Comparison of ENCODE assay signal across 20 mouse cellular contexts in the genomic region with DNA sequence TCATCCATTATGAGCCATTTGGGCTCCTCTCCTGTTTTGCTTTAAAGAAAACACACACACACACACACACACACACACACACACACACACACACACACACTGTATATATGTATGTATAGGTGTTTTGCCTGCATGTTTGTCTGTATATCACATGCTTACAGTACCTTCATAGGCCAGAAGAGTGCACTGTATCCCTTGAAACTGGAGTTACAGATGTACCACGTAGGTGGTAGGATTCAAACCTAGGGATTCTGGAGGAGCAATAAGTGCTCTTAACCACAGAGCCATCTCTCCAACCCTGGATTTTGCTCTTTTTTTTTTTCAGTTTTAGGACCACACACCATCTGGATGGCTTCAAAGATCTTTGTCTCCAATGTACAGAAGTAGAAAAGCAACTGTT.
DNase-seq lines count a peak whose midpoint lies in the region; ATAC-seq and TF ChIP-seq lines count a peak whose summit lies in the region.
"Had no signal": no experiment of that assay in that cellular context is flagged by ENCODE, and none has a peak within 500 bp of the region (broad histone marks: within the 10 kb centered on the region; RNA-seq: fewer than 3 reads in every experiment).

No protein-coding gene starts in this region.

- H3K36me3 ChIP-seq in kidney, postnatal 0 days (ENCODE audit: insufficient read depth, low read length): no peaks in the 10 kb centered on the region
- no peaks in the 10 kb centered on the region for H3K36me3 ChIP-seq in midbrain, embryonic 14.5 days (ENCODE audit: control insufficient read depth, insufficient read depth, low read length)
- no peaks in the 10 kb centered on the region for H3K36me3 ChIP-seq in midbrain, embryonic 15.5 days (replicated peaks)
- H3K36me3 ChIP-seq in stomach, postnatal 0 days (ENCODE audit: control insufficient read depth, insufficient read depth, low read length): no peaks in the 10 kb centered on the region
- H3K36me3 ChIP-seq: embryonic facial prominence, embryonic 12.5 days; kidney, embryonic 15.5 days had no signal

- WGBS in kidney, postnatal 0 days: 33% methylated on average over 1 of the region's 1 CpGs
- 37% methylated on average over 1 of the region's 1 CpGs for WGBS in midbrain, embryonic 14.5 days
- WGBS in midbrain, embryonic 15.5 days: 35% methylated on average over 1 of the region's 1 CpGs
- WGBS in stomach, postnatal 0 days: 37% methylated on average over 1 of the region's 1 CpGs

- peak; percentile 54; the same call in 1 of the 2 replicates for TF ChIP-seq CTCF in kidney, postnatal 0 days (IDR thresholded peaks at IDR 0.05; ENCODE audit: low read depth)
- peak; percentile 51 for TF ChIP-seq CTCF in stomach, postnatal 0 days (IDR thresholded peaks at IDR 0.05; ENCODE audit: low read depth)

- H3K4me1 ChIP-seq in kidney, postnatal 0 days (replicated peaks; ENCODE audit: insufficient read depth, low read length): no peaks in the 10 kb centered on the region
- H3K4me1 ChIP-seq in midbrain, embryonic 14.5 days (ENCODE audit: control insufficient read depth, insufficient read depth, low read length): no peaks in the 10 kb centered on the region
- H3K4me1 ChIP-seq in midbrain, embryonic 15.5 days: 0 out of 2 replicates have a peak, but pooled peaks cover 3% of the 10 kb centered on the region
- H3K4me1 ChIP-seq in stomach, postnatal 0 days (replicated peaks; ENCODE audit: control insufficient read depth, insufficient read depth): no peaks in the 10 kb centered on the region
- H3K4me1 ChIP-seq: embryonic facial prominence, embryonic 12.5 days; kidney, embryonic 15.5 days had no signal

- H3K9ac ChIP-seq in kidney, postnatal 0 days (ENCODE audit: low read depth, low read length): no peak overlapping the region
- no peak overlapping the region for H3K9ac ChIP-seq in midbrain, embryonic 14.5 days (replicated peaks; ENCODE audit: low read length)
- H3K9ac ChIP-seq in midbrain, embryonic 15.5 days: no peak overlapping the region
- no peak overlapping the region for H3K9ac ChIP-seq in stomach, postnatal 0 days (ENCODE audit: low read length)
- H3K9ac ChIP-seq: embryonic facial prominence, embryonic 12.5 days; hindbrain, embryonic 14.5 days; kidney, embryonic 15.5 days had no signal

- no peaks in the 10 kb centered on the region for H3K9me3 ChIP-seq in kidney, postnatal 0 days (replicated peaks; ENCODE audit: low read length)
- H3K9me3 ChIP-seq in midbrain, embryonic 14.5 days (ENCODE audit: control insufficient read depth, low read length): no peaks in the 10 kb centered on the region
- H3K9me3 ChIP-seq in midbrain, embryonic 15.5 days: no peaks in the 10 kb centered on the region
- H3K9me3 ChIP-seq in stomach, postnatal 0 days (ENCODE audit: control insufficient read depth, low read length): no peaks in the 10 kb centered on the region
- H3K9me3 ChIP-seq: embryonic facial prominence, embryonic 12.5 days; kidney, embryonic 15.5 days had no signal

- no peak for ATAC-seq in kidney, postnatal 0 days (replicated peaks; ENCODE audit: low FRiP score, low read depth)
- ATAC-seq in midbrain, embryonic 14.5 days (ENCODE audit: low FRiP score, low TSS enrichment): no peak
- ATAC-seq in midbrain, embryonic 15.5 days (replicated peaks): no peak
- ATAC-seq in stomach, postnatal 0 days (ENCODE audit: low FRiP score, low TSS enrichment): no peak
- ATAC-seq in activated CD4-positive, CD25-positive, alpha-beta regulatory T cell, adult 4 months: no peak
- ATAC-seq: Patski had no signal

- no peaks in the 10 kb centered on the region for H3K27me3 ChIP-seq in kidney, postnatal 0 days (ENCODE audit: insufficient read depth, low read length)
- H3K27me3 ChIP-seq in midbrain, embryonic 14.5 days (ENCODE audit: control insufficient read depth, insufficient read depth, low read length): no peaks in the 10 kb centered on the region
- H3K27me3 ChIP-seq in midbrain, embryonic 15.5 days (replicated peaks): no peaks in the 10 kb centered on the region
- no peaks in the 10 kb centered on the region for H3K27me3 ChIP-seq in stomach, postnatal 0 days (ENCODE audit: control insufficient read depth, insufficient read depth, low read length)
- H3K27me3 ChIP-seq: embryonic facial prominence, embryonic 12.5 days; kidney, embryonic 15.5 days; Patski had no signal

- H3K4me2 ChIP-seq in kidney, postnatal 0 days (ENCODE audit: low read length): no peak overlapping the region
- H3K4me2 ChIP-seq in midbrain, embryonic 14.5 days (ENCODE audit: low read length): no peak overlapping the region
- H3K4me2 ChIP-seq in midbrain, embryonic 15.5 days: no peak overlapping the region
- no peak overlapping the region for H3K4me2 ChIP-seq in stomach, postnatal 0 days (replicated peaks; ENCODE audit: low read depth)
- H3K4me2 ChIP-seq: embryonic facial prominence, embryonic 12.5 days; hindbrain, embryonic 14.5 days; kidney, embryonic 15.5 days; midbrain, embryonic 11.5 days had no signal

- DNase-seq in embryo, embryonic 10 days (ENCODE audit: low spot score): peak; percentile 31
- no peak for DNase-seq in embryo, embryonic 9.5 days (ENCODE audit: extremely low spot score)
- DNase-seq in kidney, postnatal 0 days (ENCODE audit: low spot score): peak; percentile 5
- DNase-seq in kidney, adult 18-20 months: no peak
- DNase-seq in midbrain, embryonic 14.5 days: peak; percentile 52
- no peak for DNase-seq in stomach, postnatal 0 days (ENCODE audit: low spot score)
- DNase-seq: adrenal gland, adult 2 months; cerebellum, adult 8-10 months; heart, adult 11 months; liver; lung, postnatal 4 days; right cerebral cortex, postnatal 25 days; thymus, postnatal 4 days had no signal

- no peak for TF ChIP-seq EP300 in stomach, postnatal 0 days (optimal IDR thresholded peaks at IDR 0.05)

- H3K4me3 ChIP-seq in kidney, postnatal 0 days (replicated peaks; ENCODE audit: low read depth, low read length): no peak overlapping the region
- no peak overlapping the region for H3K4me3 ChIP-seq in midbrain, embryonic 14.5 days (replicated peaks; ENCODE audit: low read depth, low read length)
- H3K4me3 ChIP-seq in midbrain, embryonic 15.5 days: no peak overlapping the region
- no peak overlapping the region for H3K4me3 ChIP-seq in stomach, postnatal 0 days (ENCODE audit: low read depth, low read length)
- H3K4me3 ChIP-seq: embryonic facial prominence, embryonic 12.5 days; kidney, embryonic 15.5 days had no signal

- no peak overlapping the region for H3K27ac ChIP-seq in kidney, postnatal 0 days
- H3K27ac ChIP-seq in midbrain, embryonic 14.5 days (replicated peaks; ENCODE audit: low read depth, low read length): no peak overlapping the region
- H3K27ac ChIP-seq in midbrain, embryonic 15.5 days: no peak overlapping the region
- H3K27ac ChIP-seq in stomach, postnatal 0 days (replicated peaks): no peak overlapping the region
- H3K27ac ChIP-seq: embryonic facial prominence, embryonic 12.5 days; hindbrain, embryonic 14.5 days; kidney, embryonic 15.5 days had no signal

Comparison
In these comparisons a context has a peak if more than half of its experiments do, and no peak if none do; other contexts are left out.
1. DNase-seq: peak in embryo, embryonic 10 days (single experiment), kidney, postnatal 0 days (single experiment) and midbrain, embryonic 14.5 days (single experiment); none in embryo, embryonic 9.5 days (single experiment), kidney, adult 18-20 months (single experiment) and stomach, postnatal 0 days (single experiment).